Mouse (Mus musculus) CH12.LX (cell line): ENCODE measurements around the gene Fcor. TPM values are rescaled to one million over a fixed set of nuclear protein-coding genes. Genes with fewer than 3 reads are reported as not detected.

Experiments
- DNase-seq: peaks from one replicate; pipeline ENCODE4 v3.0.0-alpha.2; 2013; ENCODE audit errors: extremely low read depth
- H3K27ac ChIP-seq: 2 replicates; pipeline ENCODE4 v1.5.1; 2012; ENCODE audit warnings: low read depth, mild to moderate bottlenecking, control low read depth, moderate library complexity; ENCODE audit not compliant: insufficient read depth
- H3K27me3 ChIP-seq: replicated peaks from 2 replicates; pipeline ENCODE3; 2012; ENCODE audit warnings: inconsistent platforms
- H3K36me3 ChIP-seq, 2 experiments: replicated peaks in 1 of 2; 2 replicates each; pipeline versions ENCODE3 to v1.6.1; 2012; ENCODE audit warnings: inconsistent platforms in 1 of 2, low read length in 1 of 2, mild to moderate bottlenecking in 1 of 2, mixed read lengths in 1 of 2, moderate library complexity in 1 of 2; ENCODE audit not compliant: control insufficient read depth in 1 of 2, insufficient read depth in 1 of 2
- H3K4me1 ChIP-seq, 2 experiments: 2 replicates each; pipeline ENCODE4 v1.6.1; 2012; ENCODE audit warnings: inconsistent platforms in 1 of 2, moderate library complexity in 1 of 2; ENCODE audit not compliant: insufficient read depth in 2 of 2, control insufficient read depth in 1 of 2
- H3K4me2 ChIP-seq: 2 replicates; pipeline ENCODE4 v1.6.1; 2012; ENCODE audit warnings: low read depth, mild to moderate bottlenecking, control low read depth; ENCODE audit not compliant: poor library complexity, insufficient read depth, severe bottlenecking
- H3K4me3 ChIP-seq, 3 experiments: fragments of 150-350 bp in 1 of 3; sonication (generic) in 1 of 3; replicated peaks in 1 of 3; 2 replicates each; pipeline versions ENCODE3 to v1.5.1; 2011 to 2012; ENCODE audit warnings: low read depth in 2 of 3, low read length in 2 of 3, mild to moderate bottlenecking in 2 of 3, moderate library complexity in 2 of 3, control low read depth in 1 of 3, improper control_type of control experiment in 1 of 3, inconsistent platforms in 1 of 3, mixed read lengths in 1 of 3; ENCODE audit not compliant: poor library complexity in 1 of 3
- H3K79me2 ChIP-seq: replicated peaks from 2 replicates; pipeline ENCODE4 v1.6.1; 2012; ENCODE audit warnings: mild to moderate bottlenecking, moderate library complexity; ENCODE audit not compliant: control insufficient read depth, poor library complexity, insufficient read depth, severe bottlenecking; ENCODE audit errors: extremely low read depth
- H3K9ac ChIP-seq: 2 replicates; pipeline ENCODE4 v1.6.1; 2012; ENCODE audit warnings: low read depth, mild to moderate bottlenecking, control low read depth, moderate library complexity; ENCODE audit not compliant: insufficient read depth
- H3K9me3 ChIP-seq: replicated peaks from 2 replicates; pipeline ENCODE3; 2012; ENCODE audit warnings: low read length, inconsistent platforms, mixed read lengths
- BHLHE40 ChIP-seq: IDR thresholded peaks from 2 replicates; pipeline ENCODE4 v1.6.1; 2011; ENCODE audit warnings: mild to moderate bottlenecking, low read depth, low read length, improper control_type of control experiment
- CHD1 ChIP-seq: IDR thresholded peaks from 2 replicates; pipeline ENCODE4 v1.6.1; 2012; ENCODE audit warnings: low read depth, low read length, improper control_type of control experiment, inconsistent platforms
- CHD2 ChIP-seq: IDR thresholded peaks from 2 replicates; pipeline ENCODE4 v1.6.1; 2011; ENCODE audit warnings: low read length, improper control_type of control experiment
- CTCF ChIP-seq, 2 experiments: IDR thresholded peaks in 1 of 2; conservative IDR thresholded peaks in 1 of 2; 2 replicates each; pipeline ENCODE4 v1.5.1; 2011 to 2012; ENCODE audit warnings: low read depth in 2 of 2, low read length in 2 of 2, improper control_type of control experiment in 1 of 2, inconsistent platforms in 1 of 2, mild to moderate bottlenecking in 1 of 2, moderate library complexity in 1 of 2
- E2F4 ChIP-seq: IDR thresholded peaks from 2 replicates; pipeline ENCODE4 v1.6.1; 2011; ENCODE audit warnings: low read depth, low read length, improper control_type of control experiment; ENCODE audit not compliant: insufficient replicate concordance
- ELF1 ChIP-seq: IDR thresholded peaks from 2 replicates; pipeline ENCODE4 v1.6.1; 2014; ENCODE audit warnings: low read depth, mild to moderate bottlenecking, inconsistent platforms, low read length, improper control_type of control experiment
- EP300 ChIP-seq: IDR thresholded peaks from 2 replicates; pipeline ENCODE4 v1.6.1; 2011; ENCODE audit warnings: low read length, improper control_type of control experiment
- ETS1 ChIP-seq: conservative IDR thresholded peaks from 2 replicates; pipeline ENCODE4 v1.6.1; 2012; ENCODE audit warnings: low read depth, mild to moderate bottlenecking, inconsistent platforms, low read length, improper control_type of control experiment, moderate library complexity
- GABPA ChIP-seq: IDR thresholded peaks from 2 replicates; pipeline ENCODE4 v1.6.1; 2012; ENCODE audit warnings: low read depth, low read length, improper control_type of control experiment, inconsistent platforms; ENCODE audit not compliant: insufficient replicate concordance
- HCFC1 ChIP-seq: IDR thresholded peaks from 2 replicates; pipeline ENCODE4 v1.6.1; 2012; ENCODE audit warnings: low read depth, mild to moderate bottlenecking, inconsistent platforms, low read length, improper control_type of control experiment
- IRF4 ChIP-seq: IDR thresholded peaks from 2 replicates; pipeline ENCODE4 v1.6.1; 2014; ENCODE audit warnings: low read depth, mild to moderate bottlenecking, inconsistent platforms, low read length, improper control_type of control experiment
- JUN ChIP-seq: IDR thresholded peaks from 2 replicates; pipeline ENCODE4 v1.6.1; 2011; ENCODE audit warnings: low read depth, mild to moderate bottlenecking, low read length, improper control_type of control experiment, moderate library complexity; ENCODE audit not compliant: insufficient read depth
- JUND ChIP-seq: conservative IDR thresholded peaks from 2 replicates; pipeline ENCODE4 v1.6.1; 2011; ENCODE audit warnings: low read depth, low read length, improper control_type of control experiment
- KAT2A ChIP-seq: IDR thresholded peaks from 2 replicates; pipeline ENCODE4 v1.6.1; 2012; ENCODE audit warnings: low read length, improper control_type of control experiment, inconsistent platforms; ENCODE audit not compliant: insufficient replicate concordance
- MAFK ChIP-seq: IDR thresholded peaks from 2 replicates; pipeline ENCODE4 v1.6.1; 2011; ENCODE audit warnings: low read length, improper control_type of control experiment; ENCODE audit not compliant: insufficient replicate concordance
- MAX ChIP-seq: IDR thresholded peaks from 2 replicates; pipeline ENCODE4 v1.6.1; 2011; ENCODE audit warnings: low read length, improper control_type of control experiment
- MAZ ChIP-seq: IDR thresholded peaks from 2 replicates; pipeline ENCODE4 v1.6.1; 2012; ENCODE audit warnings: low read depth, mild to moderate bottlenecking, inconsistent platforms, low read length, improper control_type of control experiment, moderate library complexity
- MEF2A ChIP-seq: IDR thresholded peaks from 2 replicates; pipeline ENCODE4 v1.6.1; 2014; ENCODE audit warnings: low read depth, mild to moderate bottlenecking, inconsistent platforms, low read length, improper control_type of control experiment, borderline replicate concordance
- MXI1 ChIP-seq: IDR thresholded peaks from 2 replicates; pipeline ENCODE4 v1.6.1; 2011; ENCODE audit warnings: mild to moderate bottlenecking, low read depth, low read length, improper control_type of control experiment
- MYC ChIP-seq: IDR thresholded peaks from 2 replicates; pipeline ENCODE4 v1.6.1; 2011; ENCODE audit warnings: low read depth, mild to moderate bottlenecking, improper control_type of control experiment, low read length
- NELFE ChIP-seq: IDR thresholded peaks from 2 replicates; pipeline ENCODE4 v1.6.1; 2011; ENCODE audit warnings: low read depth, low read length, improper control_type of control experiment
- NRF1 ChIP-seq: IDR thresholded peaks from 2 replicates; pipeline ENCODE4 v1.6.1; 2014; ENCODE audit warnings: low read depth, mild to moderate bottlenecking, inconsistent platforms, low read length, improper control_type of control experiment, moderate library complexity
- PAX5 ChIP-seq: IDR thresholded peaks from 2 replicates; pipeline ENCODE4 v1.6.1; 2012; ENCODE audit warnings: low read length, inconsistent platforms, mixed read lengths
- POLR2A ChIP-seq: IDR thresholded peaks from 2 replicates; pipeline ENCODE4 v1.6.1; 2011; ENCODE audit warnings: low read depth, mild to moderate bottlenecking, improper control_type of control experiment, low read length
- POLR2AphosphoS2 ChIP-seq: IDR thresholded peaks from 2 replicates; pipeline ENCODE4 v1.6.1; 2011; ENCODE audit warnings: low read depth, low read length, improper control_type of control experiment
- RAD21 ChIP-seq: IDR thresholded peaks from 2 replicates; pipeline ENCODE4 v1.6.1; 2011; ENCODE audit warnings: low read depth, mild to moderate bottlenecking, low read length, improper control_type of control experiment, moderate library complexity
- RCOR1 ChIP-seq: conservative IDR thresholded peaks from 2 replicates; pipeline ENCODE4 v1.6.1; 2012; ENCODE audit warnings: low read depth, mild to moderate bottlenecking, inconsistent platforms, low read length, improper control_type of control experiment
- SIN3A ChIP-seq: IDR thresholded peaks from 2 replicates; pipeline ENCODE4 v1.6.1; 2012; ENCODE audit warnings: low read length, improper control_type of control experiment, inconsistent platforms
- SMC3 ChIP-seq: IDR thresholded peaks from 2 replicates; pipeline ENCODE4 v1.6.1; 2011; ENCODE audit warnings: low read depth, low read length, improper control_type of control experiment
- TBP ChIP-seq: conservative IDR thresholded peaks from 2 replicates; pipeline ENCODE4 v1.6.1; 2011; ENCODE audit warnings: low read depth, low read length, improper control_type of control experiment
- TCF12 ChIP-seq: IDR thresholded peaks from 2 replicates; pipeline ENCODE4 v1.6.1; 2014; ENCODE audit warnings: low read depth, mild to moderate bottlenecking, inconsistent platforms, low read length, improper control_type of control experiment
- UBTF ChIP-seq: IDR thresholded peaks from 2 replicates; pipeline ENCODE4 v1.6.1; 2012; ENCODE audit warnings: low read depth, mild to moderate bottlenecking, inconsistent platforms, low read length, improper control_type of control experiment, moderate library complexity
- USF1 ChIP-seq: IDR thresholded peaks from 2 replicates; pipeline ENCODE4 v1.6.1; 2014; ENCODE audit warnings: low read depth, mild to moderate bottlenecking, inconsistent platforms, low read length, improper control_type of control experiment
- USF2 ChIP-seq: conservative IDR thresholded peaks from 2 replicates; pipeline ENCODE4 v1.6.1; 2011; ENCODE audit warnings: low read depth, low read length, improper control_type of control experiment
- ZC3H11A ChIP-seq: IDR thresholded peaks from 2 replicates; pipeline ENCODE4 v1.6.1; 2012; ENCODE audit warnings: low read depth, mild to moderate bottlenecking, inconsistent platforms, low read length, improper control_type of control experiment
- ZKSCAN1 ChIP-seq: IDR thresholded peaks from 2 replicates; pipeline ENCODE4 v1.6.1; 2012; ENCODE audit warnings: low read depth, inconsistent platforms, low read length, improper control_type of control experiment, borderline replicate concordance
- ZMIZ1 ChIP-seq: IDR thresholded peaks from 2 replicates; pipeline ENCODE4 v1.6.1; 2012; ENCODE audit warnings: low read depth, mild to moderate bottlenecking, inconsistent platforms, low read length, improper control_type of control experiment
- ZNF384 ChIP-seq: IDR thresholded peaks from 2 replicates; pipeline ENCODE4 v1.6.1; 2012; ENCODE audit warnings: low read depth, low read length, improper control_type of control experiment, inconsistent platforms
- dilution Hi-C: fragments of 300-500 bp; cut with MboI; formaldehyde crosslinking; loops from 2 replicates; pipeline ENCODE4 v1.14.3; 2020; ENCODE audit warnings: low sequenced_read_pairs; ENCODE audit not compliant: extremely low pct_unique_long_range_greater_than_20kb, extremely low pct_ligation_motif_present
- in situ Hi-C: fragments of 300-500 bp; cut with MboI; formaldehyde crosslinking; loops from 3 replicates; pipeline ENCODE4 v1.14.3; 2019; ENCODE audit warnings: low sequenced_read_pairs, low pct_ligation_motif_present, low pct_unique_long_range_greater_than_20kb, mixed read lengths
- polyA plus RNA-seq: library from polyadenylated mRNA; unstranded; fragments of >175 nt; gene quantifications from 2 replicates; pipeline ENCODE4 v1.2.1, GENCODE M21; 2012; ENCODE audit warnings: low read depth; ENCODE audit not compliant: insufficient read length
- total RNA-seq, 2 experiments: library from RNA; depleted of rRNA; stranded (reverse); fragments of 300-350 nt in 1 of 2; fragments of >200 nt in 1 of 2; gene quantifications; 2 replicates each; pipeline ENCODE4 v1.2.3; 2012 to 2014

The Fcor gene
- total and polyA plus RNA-seq, 3 experiments: 0.63 TPM; not detected in 2

- H3K27ac ChIP-seq: no peak overlapping the region
- peaks cover 41% of the 10 kb centered on the region for H3K27me3 ChIP-seq
- TF ChIP-seq ELF1 (no peak), ETS1 (peak; percentile 53), RCOR1 (0 out of 2 replicates have a peak, but pooled peaks have one; percentile 45), E2F4 (no peak), EP300 (peak; percentile 96), USF1 (no peak), POLR2A (no peak), CHD1 (no peak), MYC (peak; percentile 55; the same call in 1 of the 2 replicates), TCF12 (peak; percentile 76), BHLHE40 (peak; percentile 83), CTCF (conservative IDR thresholded peaks at IDR 0.05 in 1 of 2, IDR thresholded peaks at IDR 0.05 in 1 of 2; ENCODE audit: low read depth in 2 of 2, low read length in 2 of 2) (no peak), MAZ (no peak), TBP (no peak), ZKSCAN1 (no peak), GABPA (no peak), MXI1 (no peak), PAX5 (no peak), IRF4 (peak; percentile 88), POLR2AphosphoS2 (no peak), JUN (0 out of 2 replicates have a peak, but pooled peaks have one; percentile 7), ZMIZ1 (no peak), JUND (no peak), SIN3A (no peak), KAT2A (no peak), MEF2A (peak; percentile 26; the same call in 1 of the 2 replicates), SMC3 (no peak), MAFK (peak; percentile 69), ZNF384 (no peak), ZC3H11A (no peak), NRF1 (no peak), RAD21 (no peak), NELFE (no peak), USF2 (no peak), UBTF (no peak), MAX (no peak), HCFC1 (no peak), CHD2 (no peak)
- peak overlapping the region; percentile 62; the same call in 1 of the 2 replicates for H3K4me2 ChIP-seq
- dilution Hi-C loops (no loop called here), in situ Hi-C loops (loop anchor here (10.0 to 25.0 kb wide), 3 partner anchors 243 to 651 kb away; partner anchors contain the start of genes Cd209c and Cd209g)
- no peak overlapping the region for H3K9ac ChIP-seq
- no peaks in the 10 kb centered on the region for H3K79me2 ChIP-seq
- DNase-seq: peak; percentile 40
- H3K9me3 ChIP-seq: no peaks in the 10 kb centered on the region
- H3K36me3 ChIP-seq: no peaks in the 10 kb centered on the region
- no peak overlapping the region for H3K4me3 ChIP-seq
- peaks cover 11 to 31% of the 10 kb centered on the region in 2 experiments for H3K4me1 ChIP-seq
Measured at GRCm38 (mm10) chr8:3711646-3712045, 39.5 kb upstream of the Fcor start.
